Mouse (Mus musculus) forebrain, postnatal 0 days (tissue): ENCODE measurements at regions not wholly inside any gene's neighbourhood (a gene's known extent, or its start where the extent isn't known, plus 50 kb on each side); places are given as distances from the start of the nearest gene placed in this dataset.

Source experiments
- ATAC-seq: fragments of 200-750 bp; cut with Nextera tagmentation; 2 replicates; pipeline ENCODE4 v1.8.0; 2017; ENCODE audit warnings: mild to moderate bottlenecking, moderate library complexity
- DNase-seq: peaks from one replicate; pipeline ENCODE4 v3.0.0-alpha.2; 2015
- H3K27ac ChIP-seq: fragments of 300-500 bp; sonication (generic); 2 replicates; pipeline ENCODE4 v1.5.1; 2014; ENCODE audit warnings: low read depth, mild to moderate bottlenecking, antibody characterized with exemption, low read length, moderate library complexity, mixed read lengths
- H3K27me3 ChIP-seq: fragments of 300-500 bp; sonication (generic); 2 replicates; pipeline ENCODE4 v1.6.1; 2014; ENCODE audit warnings: mild to moderate bottlenecking, low read length, mixed read lengths; ENCODE audit not compliant: insufficient read depth
- H3K36me3 ChIP-seq: fragments of 300-500 bp; sonication (generic); 2 replicates; pipeline ENCODE4 v1.6.1; 2014; ENCODE audit warnings: mild to moderate bottlenecking, moderate library complexity; ENCODE audit not compliant: insufficient read depth
- H3K4me1 ChIP-seq: fragments of 300-500 bp; sonication (generic); 2 replicates; pipeline ENCODE4 v1.6.1; 2014; ENCODE audit warnings: antibody characterized with exemption; ENCODE audit not compliant: insufficient read depth
- H3K4me2 ChIP-seq: fragments of 300-500 bp; sonication (generic); 2 replicates; pipeline ENCODE4 v1.6.1; 2014; ENCODE audit warnings: low read depth, mild to moderate bottlenecking, moderate library complexity
- H3K4me3 ChIP-seq: fragments of 300-500 bp; sonication (generic); 2 replicates; pipeline ENCODE4 v1.5.1; 2014; ENCODE audit warnings: low read depth, low read length, mixed read lengths
- H3K9ac ChIP-seq: fragments of 300-500 bp; sonication (generic); 2 replicates; pipeline ENCODE4 v1.6.1; 2014; ENCODE audit warnings: mild to moderate bottlenecking
- H3K9me3 ChIP-seq: fragments of 300-500 bp; sonication (generic); 2 replicates; pipeline ENCODE4 v1.6.1; 2016; ENCODE audit warnings: low read length
- CTCF ChIP-seq: sonication (generic); IDR thresholded peaks from 2 replicates; pipeline ENCODE4 v1.5.1; 2016; ENCODE audit warnings: antibody characterized with exemption, control low read depth, low read depth
- WGBS: fragments of 180-500 bp; shearing (Covaris S2); extraction: QIAGEN DNeasy Blood & Tissue Kit; methylation state at CpG from one replicate; pipeline ENCODE4 v1.1.7; 2014; 5-methylcytosine and 5-hydroxymethylcytosine counted together

GRCm38 (mm10) chr17:9162676-9163075, 174.5 kb downstream of the 1700010I14Rik start:
- no peak for ATAC-seq
- WGBS = 93% methylated on average over 5 of the region's 5 CpGs

GRCm38 (mm10) chr17:9163285-9163684, 175.2 kb downstream of the 1700010I14Rik start:
- ATAC-seq = no peak

More at GRCm38 (mm10) chr17:9162676-9163075, 174.5 kb downstream of the 1700010I14Rik start:
- H3K4me2 ChIP-seq = no peak overlapping the region
- H3K4me3 ChIP-seq = no peak overlapping the region
- H3K9ac ChIP-seq = no peak overlapping the region
- H3K36me3 ChIP-seq = no peaks in the 10 kb centered on the region
- no peak overlapping the region for H3K27ac ChIP-seq
- H3K4me1 ChIP-seq = 0 out of 2 replicates have a peak, but pooled peaks cover 3% of the 10 kb centered on the region
- no peak for DNase-seq
- no peaks in the 10 kb centered on the region for H3K27me3 ChIP-seq
- no peak for TF ChIP-seq CTCF
- no peaks in the 10 kb centered on the region for H3K9me3 ChIP-seq

GRCm38 (mm10) chr17:9164501-9164900, 176.4 kb downstream of the 1700010I14Rik start:
- H3K36me3 ChIP-seq = no peaks in the 10 kb centered on the region
- WGBS = 90% methylated on average over 5 of the region's 5 CpGs
- TF ChIP-seq CTCF = no peak

More at GRCm38 (mm10) chr17:9163285-9163684, 175.2 kb downstream of the 1700010I14Rik start:
- Histone ChIP-seq H3K27me3 (no peaks in the 10 kb centered on the region), H3K4me2 (no peak overlapping the region), H3K4me3 (no peak overlapping the region), H3K9ac (no peak overlapping the region), H3K9me3 (no peaks in the 10 kb centered on the region), H3K4me1 (0 out of 2 replicates have a peak, but pooled peaks cover 3% of the 10 kb centered on the region), H3K27ac (no peak overlapping the region), H3K36me3 (no peaks in the 10 kb centered on the region)
- 90% methylated on average over 3 of the region's 3 CpGs for WGBS
- DNase-seq = no peak
- no peak for TF ChIP-seq CTCF

GRCm38 (mm10) chr17:9167161-9167560, 179.0 kb downstream of the 1700010I14Rik start:
- H3K36me3 ChIP-seq = no peaks in the 10 kb centered on the region
- peak overlapping the region; percentile 67 for H3K9ac ChIP-seq
- H3K9me3 ChIP-seq = no peaks in the 10 kb centered on the region
- H3K4me1 ChIP-seq = 0 out of 2 replicates have a peak, but pooled peaks cover 3% of the 10 kb centered on the region
- TF ChIP-seq CTCF = peak; percentile 78
- DNase-seq (peak; percentile 82), ATAC-seq (peak; percentile 90)
- peak overlapping the region; percentile 89 for H3K4me2 ChIP-seq
- H3K27ac ChIP-seq = peak overlapping the region; percentile 88
- 1% methylated on average over 10 of the region's 10 CpGs for WGBS
- no peaks in the 10 kb centered on the region; the same call in 1 of the 2 replicates for H3K27me3 ChIP-seq
- H3K4me3 ChIP-seq = peak overlapping the region; percentile 43

More at GRCm38 (mm10) chr17:9164501-9164900, 176.4 kb downstream of the 1700010I14Rik start:
- Histone ChIP-seq H3K27ac (no peak overlapping the region), H3K9me3 (no peaks in the 10 kb centered on the region), H3K4me1 (0 out of 2 replicates have a peak, but pooled peaks cover 3% of the 10 kb centered on the region), H3K9ac (no peak overlapping the region), H3K4me3 (no peak overlapping the region), H3K27me3 (no peaks in the 10 kb centered on the region), H3K4me2 (no peak overlapping the region)
- DNase-seq = no peak
- no peak for ATAC-seq

- Histone ChIP-seq H3K4me2 (peak overlapping the region; percentile 89), H3K4me3 (peak overlapping the region; percentile 43), H3K9me3 (no peaks in the 10 kb centered on the region), H3K4me1 (0 out of 2 replicates have a peak, but pooled peaks cover 3% of the 10 kb centered on the region), H3K36me3 (no peaks in the 10 kb centered on the region), H3K27ac (peak overlapping the region; percentile 88), H3K9ac (peak overlapping the region; percentile 67), H3K27me3 (no peaks in the 10 kb centered on the region; the same call in 1 of the 2 replicates)
- DNase-seq (peak; percentile 72), ATAC-seq (peak; percentile 49)
- whole genome bisulfite sequencing = 2% methylated on average over 20 of the region's 20 CpGs
- no peak for TF ChIP-seq CTCF
Observed at GRCm38 (mm10) chr17:9167571-9168201, 179.6 kb downstream of the 1700010I14Rik start.

- H3K27me3 ChIP-seq = no peaks in the 10 kb centered on the region; the same call in 1 of the 2 replicates
- H3K4me2 ChIP-seq = peak overlapping the region; percentile 89
- no peaks in the 10 kb centered on the region for H3K36me3 ChIP-seq
- H3K9me3 ChIP-seq = no peaks in the 10 kb centered on the region
- peak overlapping the region; percentile 88 for H3K27ac ChIP-seq
- ATAC-seq = peak; percentile 76
- under 1% methylated on average over 5 of the region's 5 CpGs for WGBS
- H3K9ac ChIP-seq = peak overlapping the region; percentile 67
- peak; percentile 98 for TF ChIP-seq CTCF
- H3K4me3 ChIP-seq = peak overlapping the region; percentile 43
- H3K4me1 ChIP-seq = 0 out of 2 replicates have a peak, but pooled peaks cover 3% of the 10 kb centered on the region
- peak; percentile 91 for DNase-seq
Observed at GRCm38 (mm10) chr17:9168411-9168810, 180.3 kb downstream of the 1700010I14Rik start.

- Histone ChIP-seq H3K4me3 (no peak overlapping the region), H3K27ac (0 out of 2 replicates have a peak overlapping the region, but pooled peaks have one; percentile 37), H3K27me3 (no peaks in the 10 kb centered on the region; the same call in 1 of the 2 replicates), H3K36me3 (no peaks in the 10 kb centered on the region), H3K4me2 (peak overlapping the region; percentile 8; the same call in 1 of the 2 replicates), H3K4me1 (0 out of 2 replicates have a peak, but pooled peaks cover 3% of the 10 kb centered on the region), H3K9ac (no peak overlapping the region), H3K9me3 (0 out of 2 replicates have a peak, but pooled peaks cover 5% of the 10 kb centered on the region)
- TF ChIP-seq CTCF = peak; percentile 83
- DNase-seq = peak; percentile 95
- WGBS = 8% methylated on average over 11 of the region's 11 CpGs
- no peak for ATAC-seq
Observed at GRCm38 (mm10) chr17:9169371-9169770, 181.2 kb downstream of the 1700010I14Rik start.
